Mouse (Mus musculus) CH12.LX (cell line): ENCODE results near the gene Etv1. TPM values are rescaled to one million over a fixed set of nuclear protein-coding genes. Genes with fewer than 3 reads are reported as not detected.

ENCODE experiments used
- DNase-seq: peaks from one replicate; pipeline ENCODE4 v3.0.0-alpha.2; 2013; ENCODE audit errors: extremely low read depth
- H3K27ac ChIP-seq: 2 replicates; pipeline ENCODE4 v1.5.1; 2012; ENCODE audit warnings: low read depth, mild to moderate bottlenecking, control low read depth, moderate library complexity; ENCODE audit not compliant: insufficient read depth
- H3K27me3 ChIP-seq: replicated peaks from 2 replicates; pipeline ENCODE3; 2012; ENCODE audit warnings: inconsistent platforms
- H3K36me3 ChIP-seq, 2 experiments: replicated peaks in 1 of 2; 2 replicates each; pipeline versions ENCODE3 to v1.6.1; 2012; ENCODE audit warnings: inconsistent platforms in 1 of 2, low read length in 1 of 2, mild to moderate bottlenecking in 1 of 2, mixed read lengths in 1 of 2, moderate library complexity in 1 of 2; ENCODE audit not compliant: control insufficient read depth in 1 of 2, insufficient read depth in 1 of 2
- H3K4me1 ChIP-seq, 2 experiments: 2 replicates each; pipeline ENCODE4 v1.6.1; 2012; ENCODE audit warnings: inconsistent platforms in 1 of 2, moderate library complexity in 1 of 2; ENCODE audit not compliant: insufficient read depth in 2 of 2, control insufficient read depth in 1 of 2
- H3K4me2 ChIP-seq: 2 replicates; pipeline ENCODE4 v1.6.1; 2012; ENCODE audit warnings: low read depth, mild to moderate bottlenecking, control low read depth; ENCODE audit not compliant: poor library complexity, insufficient read depth, severe bottlenecking
- H3K4me3 ChIP-seq, 3 experiments: fragments of 150-350 bp in 1 of 3; sonication (generic) in 1 of 3; replicated peaks in 1 of 3; 2 replicates each; pipeline versions ENCODE3 to v1.5.1; 2011 to 2012; ENCODE audit warnings: low read depth in 2 of 3, low read length in 2 of 3, mild to moderate bottlenecking in 2 of 3, moderate library complexity in 2 of 3, control low read depth in 1 of 3, improper control_type of control experiment in 1 of 3, inconsistent platforms in 1 of 3, mixed read lengths in 1 of 3; ENCODE audit not compliant: poor library complexity in 1 of 3
- H3K79me2 ChIP-seq: replicated peaks from 2 replicates; pipeline ENCODE4 v1.6.1; 2012; ENCODE audit warnings: mild to moderate bottlenecking, moderate library complexity; ENCODE audit not compliant: control insufficient read depth, poor library complexity, insufficient read depth, severe bottlenecking; ENCODE audit errors: extremely low read depth
- H3K9ac ChIP-seq: 2 replicates; pipeline ENCODE4 v1.6.1; 2012; ENCODE audit warnings: low read depth, mild to moderate bottlenecking, control low read depth, moderate library complexity; ENCODE audit not compliant: insufficient read depth
- H3K9me3 ChIP-seq: replicated peaks from 2 replicates; pipeline ENCODE3; 2012; ENCODE audit warnings: low read length, inconsistent platforms, mixed read lengths
- CHD1 ChIP-seq: IDR thresholded peaks from 2 replicates; pipeline ENCODE4 v1.6.1; 2012; ENCODE audit warnings: low read depth, low read length, improper control_type of control experiment, inconsistent platforms
- CHD2 ChIP-seq: IDR thresholded peaks from 2 replicates; pipeline ENCODE4 v1.6.1; 2011; ENCODE audit warnings: low read length, improper control_type of control experiment
- HCFC1 ChIP-seq: IDR thresholded peaks from 2 replicates; pipeline ENCODE4 v1.6.1; 2012; ENCODE audit warnings: low read depth, mild to moderate bottlenecking, inconsistent platforms, low read length, improper control_type of control experiment
- MEF2A ChIP-seq: IDR thresholded peaks from 2 replicates; pipeline ENCODE4 v1.6.1; 2014; ENCODE audit warnings: low read depth, mild to moderate bottlenecking, inconsistent platforms, low read length, improper control_type of control experiment, borderline replicate concordance
- POLR2AphosphoS2 ChIP-seq: IDR thresholded peaks from 2 replicates; pipeline ENCODE4 v1.6.1; 2011; ENCODE audit warnings: low read depth, low read length, improper control_type of control experiment
- SMC3 ChIP-seq: IDR thresholded peaks from 2 replicates; pipeline ENCODE4 v1.6.1; 2011; ENCODE audit warnings: low read depth, low read length, improper control_type of control experiment
- TBP ChIP-seq: conservative IDR thresholded peaks from 2 replicates; pipeline ENCODE4 v1.6.1; 2011; ENCODE audit warnings: low read depth, low read length, improper control_type of control experiment
- UBTF ChIP-seq: IDR thresholded peaks from 2 replicates; pipeline ENCODE4 v1.6.1; 2012; ENCODE audit warnings: low read depth, mild to moderate bottlenecking, inconsistent platforms, low read length, improper control_type of control experiment, moderate library complexity
- ZKSCAN1 ChIP-seq: IDR thresholded peaks from 2 replicates; pipeline ENCODE4 v1.6.1; 2012; ENCODE audit warnings: low read depth, inconsistent platforms, low read length, improper control_type of control experiment, borderline replicate concordance
- ZNF384 ChIP-seq: IDR thresholded peaks from 2 replicates; pipeline ENCODE4 v1.6.1; 2012; ENCODE audit warnings: low read depth, low read length, improper control_type of control experiment, inconsistent platforms
- dilution Hi-C: fragments of 300-500 bp; cut with MboI; formaldehyde crosslinking; loops from 2 replicates; pipeline ENCODE4 v1.14.3; 2020; ENCODE audit warnings: low sequenced_read_pairs; ENCODE audit not compliant: extremely low pct_unique_long_range_greater_than_20kb, extremely low pct_ligation_motif_present
- in situ Hi-C: fragments of 300-500 bp; cut with MboI; formaldehyde crosslinking; loops from 3 replicates; pipeline ENCODE4 v1.14.3; 2019; ENCODE audit warnings: low sequenced_read_pairs, low pct_ligation_motif_present, low pct_unique_long_range_greater_than_20kb, mixed read lengths
- polyA plus RNA-seq: library from polyadenylated mRNA; unstranded; fragments of >175 nt; gene quantifications from 2 replicates; pipeline ENCODE4 v1.2.1, GENCODE M21; 2012; ENCODE audit warnings: low read depth; ENCODE audit not compliant: insufficient read length
- total RNA-seq, 2 experiments: library from RNA; depleted of rRNA; stranded (reverse); fragments of 300-350 nt in 1 of 2; fragments of >200 nt in 1 of 2; gene quantifications; 2 replicates each; pipeline ENCODE4 v1.2.3; 2012 to 2014

Gene Etv1
- total and polyA plus RNA-seq, 3 experiments = 3.4 to 5.4 (median 4.4) TPM

- in situ Hi-C loops = no loop called here
- no peak for DNase-seq
- Histone ChIP-seq H3K4me3 (no peak overlapping the region), H3K79me2 (no peaks in the 10 kb centered on the region), H3K27ac (no peak overlapping the region), H3K9me3 (no peaks in the 10 kb centered on the region), H3K36me3 (no peaks in the 10 kb centered on the region), H3K9ac (no peak overlapping the region), H3K4me2 (no peak overlapping the region), H3K4me1 (peaks cover 0 to 7% of the 10 kb centered on the region in 2 experiments; a peak in 3 of 4 replicates), H3K27me3 (no peaks in the 10 kb centered on the region)
- TF ChIP-seq MEF2A (no peak), UBTF (no peak), ZNF384 (peak; percentile 56), TBP (no peak)
- dilution Hi-C loops = no loop called here
These were observed 13.9 kb downstream of the Etv1 start for GRCm38 (mm10) chr12:38793076-38793475.

GRCm38 (mm10) chr12:38793697-38794096 lies 14.5 kb downstream of the Etv1 start:
- TF ChIP-seq HCFC1 (no peak), CHD2 (no peak), POLR2AphosphoS2 (no peak), MEF2A (no peak), CHD1 (no peak), SMC3 (no peak)
- peaks cover 0 to 1% of the 10 kb centered on the region in 2 experiments; a peak in 1 of 4 replicates for H3K4me1 ChIP-seq
- no peak overlapping the region for H3K9ac ChIP-seq
- no peaks in the 10 kb centered on the region for H3K9me3 ChIP-seq
- no peaks in the 10 kb centered on the region for H3K36me3 ChIP-seq
- no peak overlapping the region for H3K4me3 ChIP-seq
- no peaks in the 10 kb centered on the region for H3K27me3 ChIP-seq
- H3K27ac ChIP-seq = no peak overlapping the region
- no peak overlapping the region for H3K4me2 ChIP-seq
- in situ Hi-C loops = no loop called here
- DNase-seq = no peak
- dilution Hi-C loops = no loop called here
- H3K79me2 ChIP-seq = no peaks in the 10 kb centered on the region

- Histone ChIP-seq H3K4me1 (no peaks in the 10 kb centered on the region), H3K27ac (no peak overlapping the region), H3K4me3 (no peak overlapping the region), H3K27me3 (no peaks in the 10 kb centered on the region), H3K9ac (no peak overlapping the region), H3K9me3 (no peaks in the 10 kb centered on the region), H3K36me3 (no peaks in the 10 kb centered on the region), H3K79me2 (no peaks in the 10 kb centered on the region), H3K4me2 (no peak overlapping the region)
- TF ChIP-seq ZKSCAN1 = no peak
- DNase-seq = no peak
- in situ Hi-C loops (no loop called here), dilution Hi-C loops (no loop called here)
These were observed 27.9 kb downstream of the Etv1 start for GRCm38 (mm10) chr12:38807031-38807430.
